Mouse (Mus musculus) heart, postnatal 0 days (tissue): ENCODE data around the gene Dna2.

Source experiments
- CTCF ChIP-seq: IDR thresholded peaks from 2 replicates; pipeline ENCODE4 v1.5.1; 2016; ENCODE audit warnings: antibody characterized with exemption, control low read depth, low read depth
- EP300 ChIP-seq: IDR thresholded peaks from 2 replicates; pipeline ENCODE4 v1.6.1; 2016; ENCODE audit warnings: antibody characterized with exemption, low read depth

DNA sequence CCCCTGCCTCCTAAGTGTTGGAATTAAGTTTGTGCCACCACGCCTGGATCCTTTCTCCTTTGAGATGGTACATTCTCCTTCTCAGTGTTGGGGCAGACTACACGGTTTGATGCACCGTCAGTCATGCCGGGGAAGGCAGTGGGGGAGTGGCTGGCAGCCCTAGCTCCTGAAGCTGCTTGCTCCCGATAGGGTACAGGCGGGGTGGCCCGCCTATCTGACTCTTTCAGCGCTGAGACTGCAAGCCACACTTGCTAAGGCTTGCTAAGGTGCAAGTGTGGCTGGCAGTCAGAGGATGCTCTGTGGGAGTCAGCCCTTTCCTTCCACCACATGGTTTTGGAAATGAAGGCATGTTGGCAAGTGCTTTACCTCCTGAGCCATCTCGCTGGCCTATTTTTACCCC, 53.8 kb downstream of the Dna2 start:
- TF ChIP-seq CTCF: no peak
- no peak for TF ChIP-seq EP300
